Mouse (Mus musculus) CD4-positive, CD25-positive, alpha-beta regulatory T cell, adult 2 months (primary cell): ENCODE measurements at regions not wholly inside any gene's neighbourhood (a gene's known extent, or its start where the extent isn't known, plus 50 kb on each side); places are given as distances from the start of the nearest gene placed in this dataset.
A peak's percentile ranks its signal among the peaks of the same experiment; 100 is the strongest.

ENCODE experiments used
- DNase-seq: peaks from one replicate; pipeline ENCODE4 v3.0.0-alpha.2; 2012; ENCODE audit warnings: low read depth, low spot score

GRCm38 (mm10) chrX:99415701-99416100 lies 55.4 kb downstream of the Pja1 start:
- DNase-seq: no peak

GRCm38 (mm10) chrX:99410942-99411341 lies 60.1 kb downstream of the Pja1 start:
- DNase-seq: no peak

GRCm38 (mm10) chrX:99409858-99410257 lies 61.2 kb downstream of the Pja1 start:
- no peak for DNase-seq

GRCm38 (mm10) chrX:99409331-99409730 lies 61.7 kb downstream of the Pja1 start:
- DNase-seq: no peak

GRCm38 (mm10) chrX:99408804-99409203 lies 62.3 kb downstream of the Pja1 start:
- DNase-seq: no peak

- no peak for DNase-seq
Measured at GRCm38 (mm10) chrX:99405843-99406242, 65.2 kb downstream of the Pja1 start.

- DNase-seq: no peak
Measured at GRCm38 (mm10) chrX:99403521-99404149, 67.4 kb downstream of the Pja1 start.

GRCm38 (mm10) chrX:99402841-99403520 lies 68.1 kb downstream of the Pja1 start:
- DNase-seq: peak; percentile 23

- no peak for DNase-seq
Measured at GRCm38 (mm10) chrX:99397344-99397743, 73.7 kb downstream of the Pja1 start.

GRCm38 (mm10) chrX:99396180-99396579 lies 74.9 kb downstream of the Pja1 start:
- DNase-seq: no peak

- no peak for DNase-seq
Measured at GRCm38 (mm10) chrX:99395067-99395466, 76.0 kb downstream of the Pja1 start.

- DNase-seq: no peak
Measured at GRCm38 (mm10) chrX:99391628-99392027, 79.4 kb downstream of the Pja1 start.

- no peak for DNase-seq
Measured at GRCm38 (mm10) chrX:99390462-99390838, 80.6 kb downstream of the Pja1 start.

- DNase-seq: no peak
Measured at GRCm38 (mm10) chrX:99389778-99390461, 81.2 kb downstream of the Pja1 start.

GRCm38 (mm10) chrX:99370711-99371110 lies 100.4 kb downstream of the Pja1 start:
- no peak for DNase-seq

GRCm38 (mm10) chrX:99369258-99369900 lies 101.7 kb downstream of the Pja1 start:
- no peak for DNase-seq

GRCm38 (mm10) chrX:99364072-99364471 lies 107.0 kb downstream of the Pja1 start:
- no peak for DNase-seq

- DNase-seq: no peak
Measured at GRCm38 (mm10) chrX:99360095-99360890, 110.8 kb downstream of the Pja1 start.

GRCm38 (mm10) chrX:99358784-99359183 lies 112.3 kb downstream of the Pja1 start:
- DNase-seq: no peak

GRCm38 (mm10) chrX:99358051-99358617 lies 112.9 kb downstream of the Pja1 start:
- no peak for DNase-seq

GRCm38 (mm10) chrX:99355128-99355527 lies 115.9 kb downstream of the Pja1 start:
- no peak for DNase-seq
